Mouse (Mus musculus) cerebellum, adult 11-12 months (tissue): ENCODE results near the gene Arhgef3.
A peak's percentile ranks its signal among the peaks of the same experiment; 100 is the strongest.

Experiments used
- DNase-seq: peaks from one replicate; pipeline ENCODE4 v3.0.0; 2022

Gene Arhgef3

GRCm38 (mm10) chr14:27392660-27393059 lies 278.0 kb downstream of the Arhgef3 start:
- no peak for DNase-seq

DNA sequence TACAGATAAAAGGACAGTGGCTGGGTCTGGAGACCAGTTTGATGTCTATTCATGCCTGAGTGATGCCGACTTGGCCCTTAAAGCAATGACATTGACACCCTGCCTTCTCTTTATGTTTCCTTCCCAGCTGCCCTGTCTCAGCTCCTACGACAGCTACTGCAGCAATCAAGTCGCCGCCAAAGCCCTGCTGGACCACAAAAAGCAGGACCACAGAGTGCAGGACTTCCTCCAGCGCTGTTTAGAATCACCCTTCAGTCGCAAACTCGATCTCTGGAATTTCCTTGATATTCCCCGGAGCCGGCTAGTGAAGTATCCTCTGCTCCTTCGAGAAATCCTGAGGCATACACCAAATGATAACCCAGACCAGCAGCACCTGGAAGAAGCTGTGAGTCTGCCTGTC lies 279.1 kb downstream of the Arhgef3 start:
- DNase-seq, result no peak

GRCm38 (mm10) chr14:27396424-27396823 lies 281.7 kb downstream of the Arhgef3 start:
- DNase-seq, result no peak

DNA sequence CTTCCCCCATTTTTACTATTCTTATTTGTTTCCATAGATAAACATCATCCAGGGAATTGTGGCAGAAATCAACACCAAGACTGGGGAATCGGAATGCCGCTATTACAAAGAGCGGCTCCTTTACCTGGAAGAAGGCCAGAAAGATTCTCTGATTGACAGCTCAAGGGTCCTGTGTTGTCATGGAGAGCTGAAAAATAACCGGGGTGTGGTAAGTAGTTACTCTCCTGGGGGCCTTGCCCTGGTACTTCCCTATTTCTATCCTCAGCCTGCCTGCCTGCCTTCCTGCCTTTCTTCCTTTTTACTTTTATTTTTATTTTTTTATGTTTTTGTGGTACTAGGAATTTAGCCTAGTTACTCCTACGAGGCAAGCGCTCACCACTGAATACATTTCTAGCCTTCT lies 282.8 kb downstream of the Arhgef3 start:
- DNase-seq, result no peak

GRCm38 (mm10) chr14:27400495-27400894 lies 285.8 kb downstream of the Arhgef3 start:
- DNase-seq, result no peak

DNA sequence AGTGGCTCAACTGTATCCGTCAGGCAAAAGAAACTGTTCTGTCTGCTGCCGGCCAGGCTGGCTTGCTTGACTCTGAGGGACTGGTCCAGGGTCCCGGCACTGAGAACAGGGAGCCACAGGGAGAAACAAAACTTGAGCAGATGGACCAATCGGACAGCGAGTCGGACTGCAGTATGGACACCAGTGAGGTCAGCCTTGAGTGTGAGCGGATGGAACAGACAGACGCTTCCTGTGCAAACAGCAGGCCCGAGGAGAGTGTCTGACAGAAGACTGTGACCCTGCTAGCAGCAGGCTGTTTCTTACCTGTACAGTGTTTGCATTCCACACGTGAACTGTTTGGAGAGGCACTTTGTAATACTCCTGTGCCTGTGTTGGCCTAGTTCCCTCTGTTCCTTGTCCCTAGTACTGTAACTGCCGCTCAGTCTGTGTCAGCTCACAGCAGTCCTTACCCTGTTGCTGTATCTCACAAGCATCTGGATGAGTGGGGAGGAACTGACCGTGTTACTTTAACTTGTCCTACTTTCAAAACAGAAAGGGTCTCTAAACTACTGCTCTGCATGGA lies 287.1 kb downstream of the Arhgef3 start:
- DNase-seq, result no peak

- DNase-seq, result no peak
Measured at GRCm38 (mm10) chr14:27402332-27403250, 287.9 kb downstream of the Arhgef3 start.

GRCm38 (mm10) chr14:27405452-27405851 lies 290.8 kb downstream of the Arhgef3 start:
- no peak for DNase-seq

- no peak for DNase-seq
Measured at GRCm38 (mm10) chr14:27405947-27406346, 291.2 kb downstream of the Arhgef3 start.

DNA sequence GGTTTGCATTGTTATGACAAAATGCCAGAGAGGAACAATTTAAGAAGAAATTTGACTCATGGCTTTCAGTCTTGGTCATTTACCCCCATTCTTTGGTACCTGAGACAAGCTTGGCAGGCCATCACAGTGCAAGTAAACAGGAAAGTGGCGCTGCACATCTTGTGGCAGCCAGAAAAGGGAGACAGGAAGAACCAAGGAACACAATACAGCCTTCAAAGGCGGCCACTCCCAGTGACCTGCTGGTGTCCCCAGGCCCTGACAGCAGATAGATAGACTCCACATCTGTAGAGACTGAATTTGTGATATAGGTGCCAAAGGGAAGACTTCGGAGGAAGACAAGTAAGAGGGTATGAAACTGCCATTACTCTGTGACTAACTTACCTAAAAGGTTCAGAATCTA lies 293.5 kb downstream of the Arhgef3 start:
- no peak for DNase-seq

- DNase-seq, result no peak
Measured at GRCm38 (mm10) chr14:27409662-27410061, 295.0 kb downstream of the Arhgef3 start.

GRCm38 (mm10) chr14:27411492-27411891 lies 296.8 kb downstream of the Arhgef3 start:
- no peak for DNase-seq

DNA sequence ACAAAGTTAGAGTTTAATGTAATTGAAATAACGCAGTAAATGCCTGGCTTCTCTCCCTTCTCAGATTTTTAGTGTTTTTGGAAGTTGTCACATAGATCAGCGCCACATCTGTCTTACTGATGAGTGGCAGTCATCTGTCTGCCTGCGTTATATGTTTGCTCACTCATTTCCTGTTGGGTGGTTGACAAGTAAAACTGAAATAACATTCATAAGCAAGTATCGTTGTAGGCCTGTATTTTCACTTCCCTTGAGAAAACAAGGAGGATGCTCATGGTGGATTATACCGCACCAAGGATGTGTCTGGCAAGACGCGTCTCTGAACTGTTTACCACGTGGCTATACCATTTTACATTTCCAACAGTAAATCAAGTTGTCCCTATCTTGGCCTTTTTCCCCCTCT lies 298.0 kb downstream of the Arhgef3 start:
- no peak for DNase-seq

GRCm38 (mm10) chr14:27413961-27414360 lies 299.3 kb downstream of the Arhgef3 start:
- DNase-seq, result no peak

- DNase-seq, result no peak
Measured at GRCm38 (mm10) chr14:27420816-27421215, 306.1 kb downstream of the Arhgef3 start.

DNA sequence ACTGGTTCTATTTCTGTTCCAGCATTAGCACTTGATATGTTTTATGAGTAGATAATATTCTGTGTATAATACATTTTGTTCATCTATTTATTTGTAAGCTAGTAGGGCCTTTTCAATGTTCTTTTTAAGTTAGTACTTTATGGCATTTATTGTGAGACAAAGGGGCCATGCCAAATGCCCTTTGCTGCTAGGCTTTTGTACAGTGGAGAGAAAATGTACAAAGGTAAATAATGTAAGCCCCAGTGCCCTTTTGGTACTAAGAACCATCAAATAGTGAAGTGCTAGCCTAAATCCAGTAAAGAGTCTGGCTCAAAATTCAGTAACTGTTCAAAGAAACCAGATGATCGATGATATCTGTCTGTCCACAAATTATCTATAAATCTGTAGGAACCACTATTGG lies 307.6 kb downstream of the Arhgef3 start:
- DNase-seq, result no peak

- peak; percentile 96 for DNase-seq
Measured at GRCm38 (mm10) chr14:27428573-27428972, 313.9 kb downstream of the Arhgef3 start, which contains the start of gene Fam208a. Gene Fam208a, plus strand, starts transcription at chr14:27428834.

DNA sequence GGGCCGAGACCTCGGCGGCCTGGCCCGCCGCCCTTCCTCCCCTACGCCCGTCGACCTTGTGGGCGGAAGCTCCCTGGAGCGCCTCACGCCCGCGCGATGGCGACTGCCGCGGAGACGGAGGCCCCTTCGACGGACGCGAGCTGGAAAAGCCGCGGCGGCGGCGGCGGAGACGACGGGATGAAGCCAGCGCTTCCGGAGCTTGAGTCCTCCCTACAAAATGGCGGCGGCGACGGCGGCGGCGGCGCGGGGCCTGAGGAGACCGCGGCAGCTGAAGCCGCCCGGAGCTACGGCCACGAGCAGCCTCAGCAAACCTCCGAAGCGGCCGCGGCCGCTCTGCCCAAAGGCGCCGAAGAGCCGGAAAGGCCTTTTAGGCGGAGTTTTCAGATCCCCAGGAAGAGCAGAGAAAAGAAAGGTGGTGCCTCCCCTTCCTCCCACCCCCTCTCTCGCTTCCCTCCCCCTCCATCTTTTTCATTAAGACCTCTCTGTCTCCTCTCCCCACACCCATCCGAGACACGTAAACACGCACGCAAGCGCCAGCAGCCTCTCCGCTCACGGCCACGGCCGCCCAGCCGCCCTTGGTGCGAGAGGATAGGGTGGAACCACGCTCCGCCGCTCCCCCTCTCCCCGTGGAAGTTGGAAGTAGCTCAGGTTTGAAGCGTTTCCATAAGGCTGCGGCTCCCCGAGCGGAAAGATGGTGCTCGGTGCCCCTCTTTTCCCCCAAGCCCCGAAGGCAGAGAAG lies 314.4 kb downstream of the Arhgef3 start:
- peak; percentile 92 for DNase-seq

DNA sequence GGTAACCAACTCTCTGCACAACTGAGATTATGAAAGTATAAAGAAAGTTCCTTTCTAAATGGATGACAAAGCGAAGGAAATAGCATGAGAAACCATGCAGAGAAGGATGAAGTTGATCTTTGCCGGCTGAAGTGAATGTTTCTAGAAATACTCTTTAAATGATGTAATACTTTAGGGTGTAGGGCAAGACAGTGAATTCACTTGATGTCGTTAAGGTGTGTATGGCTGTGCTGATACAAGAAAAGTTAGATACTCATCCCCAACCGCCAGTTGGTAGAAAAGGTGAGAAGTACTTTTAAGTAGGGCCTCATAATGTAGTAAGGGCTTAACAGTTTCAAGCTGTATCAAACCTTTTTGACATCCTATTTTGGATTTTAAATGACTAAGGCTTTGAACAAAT lies 315.6 kb downstream of the Arhgef3 start:
- no peak for DNase-seq

DNA sequence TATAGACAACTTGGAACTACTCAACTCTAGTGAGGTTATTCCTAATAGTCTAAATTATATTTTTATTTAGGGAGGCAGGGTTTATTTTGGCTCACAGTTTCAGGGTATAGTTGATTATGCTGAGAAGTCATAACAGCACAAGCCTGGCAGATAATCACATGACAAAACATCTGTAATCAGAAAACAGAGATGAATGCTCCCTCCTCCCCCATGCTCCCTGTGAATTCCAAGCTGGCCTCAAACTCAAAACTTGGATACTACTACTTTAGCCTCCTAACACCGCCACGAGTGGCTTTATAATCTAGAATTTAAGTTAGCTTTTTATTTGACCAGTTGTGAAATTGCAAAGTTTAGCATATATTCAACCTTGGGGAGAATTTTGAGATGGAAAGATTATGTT lies 317.4 kb downstream of the Arhgef3 start:
- no peak for DNase-seq

GRCm38 (mm10) chr14:27436116-27436515 lies 321.4 kb downstream of the Arhgef3 start:
- no peak for DNase-seq

DNA sequence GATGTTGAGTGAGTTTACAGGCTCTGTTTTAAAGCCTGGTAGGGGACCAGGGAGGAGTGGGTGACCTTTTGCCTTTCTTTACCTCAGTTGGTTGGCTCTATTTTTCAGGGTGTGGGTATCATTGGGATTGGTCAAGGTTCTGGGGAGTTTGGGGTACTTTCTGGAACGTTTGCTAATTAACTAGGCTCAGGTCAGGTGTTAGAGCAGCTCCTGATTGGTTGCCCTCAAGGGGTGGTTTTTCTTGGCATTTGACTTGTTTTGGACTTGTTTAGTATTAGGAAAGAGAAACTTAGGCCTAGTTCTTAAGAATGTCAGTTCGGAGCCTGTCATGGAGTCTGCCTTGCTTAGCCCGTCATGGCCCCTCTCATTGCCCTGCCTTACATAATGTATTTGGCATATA lies 322.1 kb downstream of the Arhgef3 start:
- DNase-seq, result no peak

DNA sequence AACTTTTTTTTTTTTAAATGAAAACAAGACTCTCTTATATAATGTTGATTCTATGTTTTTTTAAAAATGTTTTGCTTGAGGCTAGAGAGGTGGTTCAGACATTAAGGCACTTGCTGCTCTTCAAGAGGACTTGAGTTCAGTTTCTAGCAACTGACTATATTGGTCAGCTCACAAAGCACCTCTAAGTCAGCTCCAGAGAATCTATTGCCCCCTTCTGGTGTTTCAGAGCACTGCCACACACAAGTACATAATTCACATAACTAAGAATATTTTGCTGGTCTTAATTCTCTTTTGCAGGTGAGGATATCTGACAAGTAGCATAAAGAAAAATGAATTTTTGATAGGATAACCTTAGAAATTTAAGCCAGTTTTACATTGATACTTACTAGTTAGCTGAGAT lies 326.2 kb downstream of the Arhgef3 start:
- DNase-seq, result no peak

GRCm38 (mm10) chr14:27444851-27445281 lies 330.2 kb downstream of the Arhgef3 start:
- peak; percentile 19 for DNase-seq
